Mouse (Mus musculus) cortical plate, adult 2 months (tissue): ENCODE measurements around the gene Cd209e.

Experiments used
- CTCF ChIP-seq: fragments of 200-500 bp; IDR thresholded peaks from 2 replicates; pipeline ENCODE4 v1.5.1; 2011; ENCODE audit warnings: mild to moderate bottlenecking, control low read depth, low read length; ENCODE audit not compliant: insufficient read depth; ENCODE audit errors: extremely low read depth
- POLR2A ChIP-seq: fragments of 200-500 bp; IDR thresholded peaks from 2 replicates; pipeline ENCODE4 v1.6.1; 2011; ENCODE audit warnings: mild to moderate bottlenecking, low read length, control low read depth; ENCODE audit not compliant: insufficient read depth; ENCODE audit errors: extremely low read depth

- TF ChIP-seq CTCF (no peak), POLR2A (no peak)
These were observed 51.0 kb downstream of the Cd209e start for GRCm38 (mm10) chr8:3803091-3803490.
